Mouse (Mus musculus) left cerebral cortex, postnatal 36 days (tissue): Measurements from ENCODE around the gene Ncaph2. TPM values are rescaled to one million over a fixed set of nuclear protein-coding genes. Genes with fewer than 3 reads are reported as not detected.
A peak's percentile ranks its signal among the peaks of the same experiment; 100 is the strongest.

Experiments used
- DNase-seq, 2 experiments: peaks; one replicate each; pipeline ENCODE4 v3.0.0; 2021 to 2022; ENCODE audit warnings: low spot score in 2 of 2, mixed read lengths in 1 of 2
- intact Hi-C: fragments of 180-260 bp; cut with DNase I; formaldehyde crosslinking; loops from one replicate; pipeline ENCODE4 v1.15.1; 2025
- total RNA-seq, 2 experiments: library from RNA; stranded (reverse); gene quantifications; 2 replicates each; pipeline ENCODE4 v1.2.3; 2021

The Ncaph2 gene
- 100 to 1,000 TPM in 1 of 2 experiments, 10 to 100 TPM in 1; 89.8 to 109 TPM for total RNA-seq

DNA sequence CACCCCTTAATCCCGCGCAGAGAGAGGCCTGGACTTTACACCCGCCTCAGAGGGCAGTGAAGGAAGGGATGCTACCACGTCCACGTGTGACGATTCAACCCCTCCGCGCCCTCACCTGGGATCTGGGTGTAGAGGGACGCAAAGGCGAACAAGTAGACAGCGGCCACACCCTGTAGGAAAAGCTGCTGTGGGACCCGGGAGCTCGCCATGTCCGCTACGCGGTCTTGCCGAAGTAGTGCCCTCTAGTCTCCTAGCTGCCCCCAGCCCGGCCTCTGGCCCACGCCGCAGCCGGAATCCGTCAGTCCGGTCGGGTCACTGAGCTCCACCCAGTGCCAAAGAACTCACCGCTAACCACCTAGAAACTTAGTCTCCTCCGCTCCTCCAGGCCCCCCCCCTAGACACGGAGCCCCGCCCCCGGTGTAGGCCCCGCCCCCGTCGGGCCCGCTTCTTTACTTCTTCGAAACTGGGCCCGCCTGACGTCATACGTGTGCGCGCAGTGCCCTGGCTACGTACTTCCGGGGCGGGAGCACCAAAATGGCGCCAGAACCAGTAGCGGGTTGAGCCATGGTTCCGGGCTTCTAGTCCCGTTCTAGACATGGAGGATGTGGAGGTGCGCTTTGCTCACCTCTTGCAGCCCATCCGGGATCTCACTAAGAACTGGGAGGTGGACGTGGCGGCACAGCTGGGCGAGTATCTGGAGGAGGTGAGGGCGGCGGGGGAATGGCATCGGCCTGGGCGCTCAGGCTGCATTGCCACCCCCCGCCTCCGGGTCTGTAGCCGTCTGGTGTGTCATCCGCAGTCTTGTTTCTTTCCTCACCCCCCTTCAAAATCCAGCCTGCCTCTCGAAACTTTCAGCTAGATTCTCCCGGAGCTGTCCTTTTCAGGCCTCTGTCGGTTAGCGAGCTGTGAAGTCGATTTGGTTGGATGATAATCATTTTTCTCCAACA is at the start of gene Ncaph2, which contains the start of gene Lmf2:
Gene Ncaph2 (plus strand): TSS at position 479 of the 947 bp plus-strand sequence.
Gene Lmf2 (minus strand): TSS at position 419 of the 947 bp plus-strand sequence.
- intact Hi-C loops = loop anchor here (1.0 to 2.0 kb wide), 2 partner anchors 18 to 39 kb away; partner anchors contain the start of gene Sco2
- DNase-seq = peak; percentile 94 to 95

DNA sequence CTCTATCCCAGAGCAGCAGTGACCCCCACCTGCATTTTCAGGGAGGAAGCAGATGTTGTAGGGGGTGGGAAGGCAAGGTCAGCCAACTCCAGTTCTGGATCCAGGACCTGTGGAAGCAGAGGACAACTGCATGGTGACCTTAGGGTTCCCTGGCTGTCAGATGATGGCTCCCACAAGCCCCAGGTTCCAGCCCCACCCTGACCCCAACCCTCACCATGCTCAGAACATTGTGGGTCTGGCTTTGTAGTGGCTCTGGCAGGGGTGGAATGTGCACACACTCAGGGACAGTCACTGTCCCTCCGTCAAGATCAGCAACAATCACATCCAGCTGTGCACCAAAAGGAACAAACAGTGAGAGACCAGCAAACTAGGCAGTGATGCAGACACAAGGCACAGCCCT is 49.6 kb upstream of the Ncaph2 start:
- no peak for DNase-seq

DNA sequence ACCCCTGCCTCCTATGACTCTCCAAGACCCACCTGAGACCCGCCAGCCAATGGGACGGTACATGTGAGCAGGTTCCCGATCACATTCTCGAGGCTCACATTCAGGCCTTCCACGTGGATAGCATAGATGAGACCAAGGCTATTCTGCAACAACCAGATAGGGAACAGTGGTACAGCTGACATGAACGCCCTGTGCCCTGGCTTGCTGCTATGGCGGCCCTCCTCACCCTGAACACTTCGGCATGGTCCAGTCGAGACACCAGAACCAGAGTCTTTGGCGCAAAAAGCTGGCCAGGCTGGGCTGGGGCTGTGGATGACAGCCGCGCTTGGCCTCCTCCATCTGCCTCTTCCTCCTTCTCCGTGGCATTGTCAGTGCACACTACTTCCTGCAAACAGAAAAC is 48.1 kb upstream of the Ncaph2 start:
- intact Hi-C loops = no loop called here
- DNase-seq = no peak

More for the DNA sequence above, 49.6 kb upstream of the Ncaph2 start:
- intact Hi-C loops = no loop called here

DNA sequence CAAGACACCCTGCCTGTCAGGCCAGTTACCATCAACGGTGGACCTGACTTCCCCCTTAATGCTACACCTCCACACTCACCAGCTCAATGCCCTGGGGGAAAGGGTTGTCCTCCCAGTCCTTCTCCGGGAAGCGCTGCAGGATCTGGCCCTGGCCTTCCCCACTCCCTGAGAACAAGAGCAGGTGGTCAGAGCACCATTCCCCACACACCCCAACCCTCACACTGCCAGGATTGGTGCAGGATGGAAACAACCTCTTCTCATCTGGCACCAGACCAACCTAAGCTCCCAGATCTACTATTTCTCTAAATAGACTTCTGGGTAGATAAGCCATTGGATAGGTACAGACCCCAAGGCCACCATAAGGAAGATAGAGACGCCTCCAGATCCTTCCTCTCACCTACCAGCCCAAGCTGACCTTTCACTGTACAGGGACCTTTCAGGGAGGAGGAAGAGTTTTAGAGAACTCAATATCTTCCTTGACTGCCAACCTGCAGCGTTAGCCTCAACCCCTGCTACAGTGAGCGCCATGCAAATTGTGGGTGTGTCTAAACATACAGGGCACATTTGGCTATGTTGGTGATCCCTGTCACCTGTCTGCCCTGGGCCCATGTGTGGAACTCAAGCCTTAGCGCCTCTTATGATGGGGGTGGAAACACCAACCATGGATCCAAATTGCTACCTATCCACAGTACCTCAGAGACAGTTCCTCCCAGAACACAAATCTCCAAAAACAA is 46.9 kb upstream of the Ncaph2 start:
- no peak for DNase-seq
- intact Hi-C loops = no loop called here

DNA sequence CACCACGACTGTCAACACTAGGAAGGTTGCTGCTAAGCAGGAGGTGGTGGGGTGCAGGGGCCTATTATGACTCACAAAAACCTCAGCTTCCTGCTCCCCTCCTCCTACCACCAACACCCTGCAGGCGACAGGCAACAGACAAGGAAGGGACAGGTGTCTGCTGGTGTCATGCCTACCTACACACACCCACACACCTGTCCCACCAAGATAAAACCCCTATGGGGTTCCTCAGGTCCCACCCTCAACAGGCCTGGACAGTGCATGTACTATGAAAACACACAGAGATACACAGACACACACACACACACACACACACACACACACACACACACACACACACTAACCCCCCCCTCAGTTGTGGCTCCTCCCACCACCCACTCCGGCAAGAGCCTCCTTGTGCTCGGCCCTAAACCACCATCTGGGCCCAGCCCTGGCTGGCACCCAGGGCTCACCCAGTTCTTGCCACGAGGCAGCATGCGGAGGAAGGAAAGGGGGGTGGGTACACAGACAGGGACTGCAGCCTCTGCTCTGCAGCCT is 45.5 kb upstream of the Ncaph2 start:
- intact Hi-C loops = no loop called here
- peak; percentile 71 to 81 for DNase-seq

DNA sequence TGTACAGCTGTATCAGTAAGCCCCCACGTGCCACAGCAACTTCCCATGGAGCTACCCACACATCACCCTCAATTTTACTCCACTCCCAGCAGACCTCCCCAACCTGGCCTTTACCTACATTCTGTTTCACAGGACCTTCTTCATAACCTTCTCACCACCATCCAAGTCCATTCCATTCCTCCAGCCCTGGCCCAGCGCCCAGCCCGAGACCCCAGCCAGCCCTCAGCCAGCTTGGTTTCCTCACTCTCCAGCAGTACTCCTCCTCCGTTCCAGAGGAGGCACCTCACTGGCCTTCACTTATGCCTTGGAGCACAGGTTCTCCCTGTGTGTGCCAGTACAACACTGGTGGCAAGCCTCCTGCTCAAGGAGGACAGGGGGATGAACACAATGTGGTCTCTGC is 42.2 kb upstream of the Ncaph2 start:
- intact Hi-C loops = no loop called here
- no peak for DNase-seq

DNA sequence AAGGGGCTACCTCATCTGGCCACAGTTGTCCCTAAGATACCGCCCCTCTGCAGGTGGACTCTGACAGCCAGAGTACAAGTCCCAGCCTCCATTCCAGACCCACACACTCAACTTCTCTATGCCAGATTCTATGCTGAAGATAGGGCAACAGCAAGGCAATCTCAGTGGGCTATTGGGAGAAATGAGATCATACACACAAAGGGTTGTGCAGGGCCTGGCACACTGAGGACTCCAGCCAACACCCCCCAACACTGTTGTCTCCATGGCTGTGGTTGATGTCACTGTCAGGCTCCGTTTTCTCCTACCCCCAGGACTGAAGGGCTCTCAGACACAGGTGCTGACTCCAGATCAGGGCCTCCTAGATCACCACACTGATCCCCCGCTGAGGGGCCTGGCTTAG is 41.4 kb upstream of the Ncaph2 start:
- intact Hi-C loops = no loop called here
- DNase-seq = no peak

DNA sequence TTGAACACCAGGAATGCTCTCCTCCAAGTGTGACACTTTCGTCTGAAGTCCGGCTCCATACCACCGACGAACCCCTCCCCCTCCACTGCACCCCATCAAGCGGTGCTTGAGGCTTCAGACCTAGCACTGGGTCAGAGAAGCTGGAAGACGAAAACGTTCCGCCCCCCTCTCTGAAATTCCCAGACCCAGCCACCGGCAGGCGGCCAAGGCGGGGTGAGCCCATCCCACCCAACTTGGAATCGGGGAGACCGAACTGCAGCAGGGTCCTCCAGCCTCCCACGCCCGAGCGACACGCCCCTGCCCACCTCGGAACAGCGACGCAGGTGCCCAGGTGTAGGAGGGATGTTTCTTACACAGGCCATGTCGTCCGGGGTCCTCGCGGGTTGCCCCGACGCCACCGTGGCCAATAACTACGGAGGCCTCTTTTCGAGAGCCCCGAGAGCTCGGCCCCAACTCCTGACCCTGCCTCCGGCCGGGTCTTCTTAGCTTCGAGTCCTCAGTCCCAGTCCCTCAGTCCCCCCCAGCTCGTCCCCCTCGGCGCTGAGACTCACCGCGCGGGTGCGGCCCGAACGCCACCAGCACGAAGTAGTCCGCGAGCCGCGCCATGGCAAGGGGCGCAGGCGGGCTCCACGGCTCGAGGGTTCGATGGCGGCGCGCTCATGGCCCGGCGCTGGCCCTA is 40.9 kb upstream of the Ncaph2 start:
- intact Hi-C loops = loop anchor here (5.0 kb wide), 1 partner anchor 58 kb away; the partner anchor contains the start of gene Sco2
- DNase-seq = peak in 1 of 2 experiments; percentile 26

DNA sequence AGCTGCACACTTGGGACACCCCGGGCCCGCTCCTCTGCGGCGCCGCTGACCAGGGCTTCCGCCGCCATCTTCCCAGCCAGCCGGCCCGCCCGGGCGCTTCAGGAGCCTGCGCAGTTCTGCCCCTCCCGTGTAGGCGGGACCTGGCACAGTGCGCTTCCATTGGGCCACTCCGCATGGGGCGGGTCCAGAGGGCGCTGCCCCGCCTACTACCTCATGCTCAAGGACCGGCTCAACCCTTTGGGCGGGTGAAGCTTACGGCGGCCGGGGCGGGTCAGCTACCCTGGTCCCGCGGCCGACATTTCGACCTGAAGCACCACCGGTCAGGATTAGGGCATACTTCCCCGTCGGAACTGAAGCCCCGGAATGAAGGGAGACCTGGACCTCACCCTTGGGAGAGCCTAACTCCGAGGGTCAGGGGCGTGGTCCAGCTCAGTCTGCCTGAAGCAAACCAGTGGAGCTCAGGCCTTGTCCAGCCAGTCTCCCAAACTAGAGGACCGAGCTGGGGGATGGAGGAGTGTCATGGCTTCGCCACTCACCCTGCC is 40.3 kb upstream of the Ncaph2 start, which contains the start of gene Sbf1:
Gene Sbf1 (minus strand): TSS at position 122 of the 542 bp plus-strand sequence.
- intact Hi-C loops = loop anchor here (5.0 kb wide), 1 partner anchor 57 kb away; the partner anchor contains the start of gene Sco2
- DNase-seq = peak; percentile 97

DNA sequence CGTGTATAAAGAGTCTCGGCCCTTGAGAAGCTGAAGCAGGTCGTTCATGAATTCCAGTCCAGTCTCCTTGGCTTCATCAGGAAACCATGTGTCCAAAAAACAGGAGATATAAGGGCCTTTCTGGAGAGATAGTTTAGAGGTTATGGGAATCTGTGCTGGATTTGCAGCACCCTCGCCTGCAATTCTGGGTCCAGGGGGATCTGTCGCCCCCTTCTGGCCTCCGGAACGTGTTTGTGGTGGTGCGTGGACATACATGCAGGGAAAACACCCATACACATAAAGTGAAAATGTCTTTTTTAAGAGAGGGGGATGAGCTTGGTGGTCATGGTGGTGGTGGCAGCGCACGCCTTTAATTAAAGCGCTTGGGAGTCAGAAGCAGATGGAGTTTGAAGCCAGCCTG is 39.4 kb upstream of the Ncaph2 start:
- DNase-seq = no peak
- intact Hi-C loops = loop anchor here (2.0 to 5.0 kb wide), 2 partner anchors 39 to 56 kb away; partner anchors contain the start of genes Lmf2, Ncaph2 and Sco2

DNA sequence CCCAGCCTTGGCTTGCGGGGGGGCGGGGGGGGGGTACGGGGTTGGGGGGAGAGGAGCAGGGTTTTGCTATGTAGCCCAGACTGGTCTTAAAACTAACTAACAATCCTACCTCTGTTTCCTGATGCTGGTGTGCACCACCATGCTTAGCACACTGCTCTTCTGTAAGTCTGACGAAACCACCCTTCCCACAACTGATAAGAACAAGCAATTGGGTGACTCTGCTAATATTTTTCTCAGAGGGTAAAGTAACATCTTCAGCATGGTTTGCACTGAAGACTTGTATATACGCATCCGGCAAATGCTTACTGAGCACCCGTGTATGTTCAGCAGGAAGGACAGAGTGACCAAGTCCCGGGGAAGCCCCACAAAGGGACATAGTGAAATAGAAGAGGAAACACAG is 34.3 kb upstream of the Ncaph2 start:
- intact Hi-C loops = no loop called here
- no peak for DNase-seq

DNA sequence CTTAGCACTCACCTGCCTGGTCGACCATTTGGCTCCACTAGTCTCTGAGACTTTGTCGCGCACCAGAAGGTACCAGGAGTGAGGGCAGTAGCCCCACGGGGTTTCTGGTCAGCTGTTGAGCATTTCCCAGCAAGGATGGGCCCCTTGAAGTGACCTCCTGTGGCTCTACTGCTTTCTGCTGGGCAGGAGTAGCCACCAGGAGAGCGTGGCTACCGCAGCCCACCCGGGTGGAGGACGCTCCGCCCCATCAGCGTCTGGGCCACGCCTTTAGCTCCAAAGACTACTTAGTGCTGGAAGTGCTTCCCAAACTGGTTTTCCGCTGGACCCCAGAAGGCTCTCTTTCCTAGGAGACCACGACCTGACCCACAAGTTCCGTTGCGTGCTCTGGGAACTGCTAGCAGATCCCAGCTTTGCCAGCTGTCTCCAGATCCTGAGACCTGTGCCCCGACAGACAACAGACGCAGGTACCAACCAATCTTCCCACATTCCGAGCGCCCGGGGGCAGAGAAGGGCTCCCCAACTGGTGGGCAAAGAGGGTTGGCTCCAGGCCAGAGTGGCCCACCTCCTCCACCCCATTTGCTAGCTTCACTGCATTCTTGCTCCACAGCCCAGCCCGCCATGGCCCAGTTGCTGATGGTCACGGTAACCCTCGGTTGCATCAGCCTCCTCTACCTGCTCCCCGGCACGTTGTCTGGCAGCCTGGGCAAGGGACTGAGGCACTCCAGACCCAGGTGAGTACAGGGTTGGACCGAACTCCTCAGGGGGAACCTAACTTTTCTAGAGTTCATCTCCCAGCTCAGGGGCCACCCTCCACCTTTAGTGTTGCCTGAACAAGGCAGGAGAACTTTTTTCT is 32.6 kb upstream of the Ncaph2 start, which contains the start of gene Adm2:
Gene Adm2 (plus strand): TSS at position 51 of the 853 bp plus-strand sequence.
- DNase-seq = no peak
- intact Hi-C loops = no loop called here

DNA sequence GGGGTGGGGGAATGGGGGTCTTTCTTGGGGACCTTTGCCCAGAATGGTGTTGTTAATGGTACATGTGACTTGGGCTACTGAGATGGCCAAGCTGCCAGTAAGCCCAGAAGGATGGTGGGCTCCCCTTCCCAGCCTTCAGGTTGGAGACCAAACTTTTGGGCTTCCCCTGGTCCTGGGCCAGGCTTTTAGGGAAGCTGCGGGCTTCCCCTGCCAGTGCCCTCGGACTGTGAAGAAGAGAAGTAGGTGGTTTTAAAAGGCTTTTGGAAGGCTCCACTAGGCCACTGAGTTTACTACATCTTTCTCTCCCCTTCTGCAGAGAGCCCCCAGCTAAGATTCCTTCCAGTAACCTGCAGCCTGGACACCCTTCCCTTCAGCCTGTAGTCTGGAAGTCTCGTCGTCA is 31.9 kb upstream of the Ncaph2 start:
- DNase-seq = no peak
- intact Hi-C loops = no loop called here

DNA sequence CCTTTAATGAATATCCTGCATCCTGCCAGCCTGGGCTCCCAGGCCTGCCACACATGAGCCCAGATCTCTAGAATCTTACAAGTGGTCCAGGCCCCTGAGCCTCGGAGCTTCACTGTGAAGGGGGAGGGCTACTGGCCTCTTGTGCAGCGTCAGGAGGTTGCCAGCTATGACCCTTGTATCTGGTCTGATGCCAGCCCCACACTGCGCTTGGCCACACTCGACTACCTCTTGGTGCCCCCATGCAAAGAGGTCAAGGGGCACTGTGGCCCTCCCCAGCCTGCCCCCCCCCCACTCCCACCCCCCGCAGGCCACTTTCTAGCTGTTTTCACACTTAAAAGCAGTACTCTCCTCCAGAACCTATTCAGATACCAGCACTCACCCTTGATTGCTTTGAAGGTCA is 29.1 kb upstream of the Ncaph2 start:
- intact Hi-C loops = no loop called here
- no peak for DNase-seq

DNA sequence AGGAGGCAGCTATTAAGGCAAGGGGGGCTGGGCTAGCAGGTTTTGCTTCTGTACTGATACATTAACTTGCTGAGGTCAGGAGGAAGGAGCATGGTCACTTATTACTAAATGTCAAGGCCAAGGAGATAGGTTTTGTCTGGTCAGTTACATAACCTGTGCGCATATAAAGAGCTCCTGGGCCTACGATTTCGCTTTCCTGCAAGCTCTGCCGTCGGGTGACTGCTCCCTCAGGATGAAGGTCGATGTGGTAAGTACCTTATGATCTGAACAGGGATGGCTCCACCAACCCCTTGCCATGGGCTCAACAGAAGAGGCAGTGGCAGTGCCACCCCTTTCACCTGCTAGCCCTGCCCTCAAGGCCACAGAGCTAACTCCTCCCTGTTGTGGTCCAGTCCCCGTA is 21.2 kb upstream of the Ncaph2 start, which contains the start of gene Miox:
Gene Miox (plus strand): TSS at position 128 of the 400 bp plus-strand sequence.
- no peak for DNase-seq
- intact Hi-C loops = no loop called here

DNA sequence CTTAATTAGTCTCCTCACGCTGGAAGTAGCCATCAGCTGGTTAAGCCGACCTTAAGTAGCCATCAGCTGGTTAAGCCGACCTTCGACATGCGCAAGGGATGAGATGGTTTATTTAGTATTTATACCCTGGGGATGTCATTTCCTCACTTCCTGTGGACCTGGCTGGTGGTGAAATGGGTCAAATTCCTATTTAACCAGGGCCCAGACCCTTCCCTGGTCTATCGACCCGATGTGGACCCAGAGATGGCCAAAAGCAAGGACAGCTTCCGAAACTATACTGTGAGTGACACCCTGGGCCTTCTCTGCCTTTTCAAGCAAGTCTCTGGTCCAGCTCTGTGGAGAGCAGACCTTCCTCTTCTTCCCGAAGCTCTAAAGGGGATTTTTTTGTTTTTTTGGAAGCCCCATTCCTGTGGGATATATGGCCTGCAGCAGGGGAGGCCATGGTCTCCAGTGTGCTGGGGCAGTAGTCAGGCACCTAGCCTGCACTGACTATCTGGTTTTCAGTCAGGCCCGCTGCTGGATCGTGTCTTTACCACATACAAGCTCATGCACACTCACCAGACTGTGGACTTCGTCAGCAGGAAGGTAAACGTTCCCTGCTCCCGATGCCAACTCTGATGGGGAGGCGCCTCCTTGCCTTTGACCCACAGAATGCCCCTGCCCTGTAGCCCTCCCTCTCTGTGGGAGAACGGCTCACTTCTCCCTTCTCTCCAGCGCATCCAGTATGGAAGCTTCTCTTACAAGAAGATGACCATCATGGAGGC is 20.6 kb upstream of the Ncaph2 start:
- DNase-seq = no peak
- intact Hi-C loops = no loop called here

DNA sequence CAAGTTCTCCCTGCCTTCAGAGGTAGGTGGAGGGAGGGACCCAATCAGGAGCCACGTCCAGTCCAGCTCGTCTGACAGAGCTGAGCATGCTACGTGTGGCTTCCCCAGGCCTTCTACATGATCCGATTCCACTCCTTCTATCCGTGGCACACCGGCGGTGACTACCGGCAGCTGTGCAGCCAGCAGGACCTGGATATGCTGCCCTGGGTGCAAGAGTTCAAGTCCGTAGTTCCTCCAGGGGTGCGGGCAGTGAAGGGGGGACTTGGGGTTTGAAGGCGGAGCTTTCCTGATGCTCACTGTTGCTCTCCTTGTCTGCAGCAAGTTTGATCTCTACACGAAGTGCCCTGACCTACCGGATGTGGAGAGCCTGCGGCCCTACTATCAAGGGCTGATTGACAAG is 19.1 kb upstream of the Ncaph2 start:
- no peak for DNase-seq
- intact Hi-C loops = no loop called here
